Mouse (Mus musculus): Measurements from ENCODE around the gene Ptpn20.

- TF ChIP-seq CTCF (conservative IDR thresholded peaks at IDR 0.05; ENCODE audit: low read length) (peak; percentile 19; the same call in 1 of the 2 replicates), POU5F1 (IDR thresholded peaks at IDR 0.05; ENCODE audit: borderline replicate concordance, low read length) (no peak)
Observed at GRCm38 (mm10) chr14:33579771-33580484, 9.1 kb upstream of the Ptpn20 start.
